Mouse (Mus musculus): ENCODE results near the gene Rgs9bp.
"Not testable (repeated sequence)": the region's sequence is repeated elsewhere in the genome, so short reads cannot be mapped to it uniquely, and the experiment has no call there.

DNA sequence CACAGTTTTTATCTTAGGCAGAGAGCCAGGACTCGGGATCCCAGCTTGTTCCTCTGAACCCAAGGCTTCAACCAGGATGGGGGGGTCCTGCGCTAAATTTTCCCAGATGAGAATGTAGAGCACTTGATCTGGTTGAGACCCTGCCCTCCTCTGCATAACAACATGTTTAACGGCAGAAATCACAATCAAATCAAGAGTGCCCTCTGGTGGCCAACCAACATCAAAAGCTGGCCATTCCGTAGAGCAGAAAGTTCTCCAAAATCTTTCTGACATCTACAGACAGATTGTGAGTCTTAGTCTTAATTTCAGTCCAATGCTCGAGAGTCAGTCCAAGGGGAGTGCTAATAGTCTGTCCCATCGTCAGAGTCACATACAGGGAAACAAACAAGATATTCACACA, 14.5 kb downstream of the Rgs9bp start:
- TF ChIP-seq CTCF (IDR thresholded peaks at IDR 0.05; ENCODE audit: low read depth, low read length); POLR2A (IDR thresholded peaks at IDR 0.05; ENCODE audit: borderline replicate concordance, low read depth, low read length): not testable (repeated sequence)
